Mouse (Mus musculus): Measurements from ENCODE around the gene Arfrp1.

Gene Arfrp1

DNA sequence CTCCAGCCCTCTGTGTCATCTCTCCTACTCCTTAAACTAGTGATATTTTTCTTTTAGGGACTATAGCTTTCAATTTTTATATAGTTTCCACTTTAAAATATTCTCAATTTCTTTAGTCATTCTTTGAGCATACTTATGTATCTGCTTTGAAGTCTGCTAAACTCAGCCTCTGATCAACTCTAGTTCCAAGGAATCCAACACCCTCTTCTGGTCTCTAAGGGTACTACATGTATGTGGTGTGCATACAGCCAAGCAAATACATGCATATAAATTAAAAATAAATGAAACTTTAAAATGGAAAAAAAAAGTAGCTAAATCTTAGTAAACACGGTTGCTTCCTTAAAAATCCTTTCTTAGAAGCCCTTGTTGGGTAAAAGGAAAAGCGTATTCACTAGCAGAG lies 10.6 kb upstream of the Arfrp1 start:
- DNase-seq: peak; percentile 20

DNA sequence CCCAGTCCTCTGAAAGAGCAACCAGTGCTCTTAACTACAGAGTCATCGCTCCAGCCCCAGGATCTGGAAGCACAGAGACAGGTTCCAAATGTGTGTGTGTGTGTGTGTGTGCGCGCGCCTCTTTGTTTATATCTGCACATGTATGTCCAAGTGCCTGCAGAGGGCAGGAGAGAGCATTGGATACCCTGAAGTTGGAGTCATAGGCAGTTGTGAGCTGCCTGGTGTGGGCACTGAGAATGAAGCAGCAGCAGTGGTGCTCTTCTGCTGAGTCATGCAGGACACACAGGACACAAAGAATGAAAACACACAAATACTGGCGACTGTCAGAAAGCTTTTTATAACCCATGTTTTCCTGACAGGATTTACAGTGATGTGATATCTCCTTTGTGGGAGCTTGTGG lies 4.8 kb upstream of the Arfrp1 start:
- DNase-seq: no peak

DNA sequence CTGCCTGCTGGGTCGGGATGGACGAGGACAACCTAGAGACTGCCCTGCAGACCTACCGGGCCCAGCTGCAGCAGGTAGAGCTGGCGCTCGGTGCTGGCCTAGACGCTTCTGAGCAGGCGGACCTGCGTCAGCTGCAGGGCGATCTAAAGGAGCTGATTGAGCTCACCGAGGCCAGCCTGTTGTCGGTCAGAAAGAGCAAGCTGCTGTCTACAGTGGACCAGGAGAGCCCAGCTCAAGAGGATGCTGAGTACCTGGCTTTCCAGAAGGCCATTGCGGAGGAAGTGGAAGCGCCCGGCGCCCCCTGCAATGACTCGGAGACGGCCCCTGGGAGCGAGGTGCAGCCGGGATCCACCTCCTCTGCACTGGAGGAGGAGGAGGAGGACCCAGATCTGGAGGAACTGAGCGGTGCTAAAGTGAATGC lies 461 bp upstream of the Arfrp1 start:
- no peak for DNase-seq

DNA sequence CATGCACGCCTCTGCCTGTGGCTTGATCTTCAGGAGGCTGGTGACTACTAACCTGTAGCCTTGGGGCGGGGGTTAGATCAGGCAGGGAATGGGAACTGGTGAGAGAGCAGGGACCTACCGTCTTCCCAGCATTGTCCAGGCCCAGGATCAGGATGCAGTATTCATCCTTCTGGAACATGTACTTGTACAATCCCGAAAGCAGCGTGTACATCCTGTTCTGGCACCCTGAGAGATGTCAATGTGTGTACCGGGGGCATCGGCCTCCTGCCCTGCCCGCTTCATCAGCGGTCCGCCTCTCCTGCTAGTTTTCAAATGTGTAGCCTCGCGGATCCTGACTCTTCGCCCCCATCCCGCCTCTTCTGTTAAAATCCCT lies 731 bp downstream of the Arfrp1 start:
- DNase-seq: no peak

DNA sequence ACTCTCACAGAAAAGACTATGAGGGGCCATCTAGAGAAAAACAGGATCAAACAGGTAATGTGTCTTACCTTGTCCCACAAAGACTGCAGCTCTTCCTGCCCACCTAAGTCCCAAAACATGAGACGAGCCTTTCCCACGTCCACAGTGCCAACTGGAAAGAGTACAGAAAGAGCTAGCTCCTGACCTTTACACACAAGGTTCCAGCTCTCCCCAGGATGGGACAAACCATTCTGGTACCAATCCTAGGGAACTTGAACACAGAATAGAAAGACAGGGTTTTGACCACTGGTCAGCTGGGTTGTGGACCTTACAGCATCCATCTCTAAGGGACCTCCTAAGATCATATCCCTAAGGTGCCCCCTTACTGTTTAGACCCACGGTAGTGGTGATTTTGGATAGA lies 1.3 kb downstream of the Arfrp1 start:
- no peak for DNase-seq

DNA sequence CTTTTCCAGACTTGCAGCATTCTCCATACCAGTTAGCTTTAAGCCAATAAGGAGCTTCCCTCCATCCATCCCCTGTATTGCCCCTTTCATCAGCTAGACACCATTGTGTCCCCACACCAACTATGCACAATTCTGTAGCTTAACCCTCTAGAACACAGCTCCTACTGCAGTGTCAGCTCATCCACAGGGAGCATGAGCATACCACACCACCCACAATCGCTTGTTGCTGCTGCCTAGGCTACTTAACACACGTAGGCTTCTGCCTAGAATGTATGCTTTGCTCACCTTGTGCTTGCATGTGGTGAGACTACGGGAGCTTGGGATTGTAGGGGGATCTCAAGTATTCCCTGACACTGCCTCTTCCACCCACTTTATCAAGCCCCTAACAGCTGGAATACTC lies 8.4 kb downstream of the Arfrp1 start:
- no peak for DNase-seq

DNA sequence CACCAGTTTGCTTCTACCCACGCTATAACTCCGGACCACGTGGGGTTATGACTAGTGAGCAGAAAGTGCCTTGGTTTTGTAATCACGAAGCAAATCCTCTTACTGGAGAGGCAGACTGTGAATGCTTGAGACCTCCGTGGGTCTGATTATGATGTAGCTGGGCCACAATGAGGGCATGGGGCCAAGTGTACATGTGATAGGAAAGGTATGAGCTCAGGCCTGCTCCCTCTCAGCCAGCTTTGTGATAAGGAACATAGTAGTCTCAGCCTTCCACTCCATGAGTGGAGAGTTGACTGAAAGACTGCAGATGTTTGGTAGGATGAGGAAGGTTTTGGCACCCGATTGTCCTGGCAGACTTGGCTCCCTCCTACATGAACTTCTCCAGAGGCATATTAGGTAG lies 22.4 kb downstream of the Arfrp1 start:
- DNase-seq: no peak

DNA sequence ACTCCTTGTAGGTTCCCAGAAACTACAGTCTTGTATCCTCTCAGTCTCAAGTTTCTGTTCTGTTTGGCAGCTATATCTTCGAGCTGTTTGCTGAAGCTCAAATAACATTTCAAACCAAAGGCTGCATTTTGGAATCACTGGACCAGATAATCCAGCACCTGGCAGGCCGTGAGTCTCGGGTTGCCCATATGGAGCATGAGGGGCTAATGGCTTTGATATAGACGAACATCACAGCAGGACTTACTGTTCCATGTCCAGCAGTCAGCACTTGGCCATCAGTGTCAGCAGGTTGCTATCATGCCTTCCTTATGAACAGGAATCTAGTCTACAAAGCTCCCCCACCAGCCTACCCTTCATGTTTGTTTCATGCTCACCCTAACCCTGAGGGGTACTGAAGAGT lies 24.8 kb downstream of the Arfrp1 start:
- no peak for DNase-seq

DNA sequence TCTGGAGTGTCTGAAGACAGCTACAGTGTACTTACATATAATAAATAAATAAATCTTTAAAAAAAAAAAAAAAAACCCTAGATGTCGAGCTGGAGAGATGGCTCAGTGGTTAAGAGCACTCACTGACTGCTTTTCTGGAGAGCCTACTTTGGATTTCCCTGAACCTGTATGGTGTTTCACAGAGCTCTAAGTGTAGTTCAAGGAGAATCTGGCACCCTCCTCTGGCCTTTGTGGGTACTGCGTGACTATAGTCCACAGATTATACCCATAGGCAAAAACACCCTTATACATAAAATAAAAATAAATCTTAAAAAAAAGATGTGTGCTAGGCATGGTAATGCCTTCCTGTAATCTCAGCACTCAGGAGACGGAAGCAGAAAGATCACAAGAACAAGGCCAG lies 31.2 kb downstream of the Arfrp1 start:
- peak; percentile 77 for DNase-seq

DNA sequence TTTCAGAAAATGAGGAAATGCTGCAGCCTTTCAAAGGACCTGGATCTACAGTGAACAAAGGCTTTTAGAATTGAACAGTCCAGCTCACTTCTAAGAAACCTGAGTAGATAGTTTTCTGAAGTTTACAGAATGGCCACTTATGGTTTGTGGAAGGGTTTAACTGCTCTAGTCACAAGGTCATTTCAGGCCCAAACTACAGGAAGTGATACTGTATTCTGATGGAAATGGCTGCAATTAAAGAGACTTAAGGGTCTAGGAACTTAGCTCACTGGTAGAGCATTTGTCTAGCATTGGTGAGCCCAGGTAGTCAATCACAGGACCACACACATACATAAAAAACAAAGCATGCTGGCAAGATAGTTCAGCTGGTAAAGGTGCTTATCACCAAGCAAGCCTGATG lies 32.7 kb downstream of the Arfrp1 start:
- no peak for DNase-seq

DNA sequence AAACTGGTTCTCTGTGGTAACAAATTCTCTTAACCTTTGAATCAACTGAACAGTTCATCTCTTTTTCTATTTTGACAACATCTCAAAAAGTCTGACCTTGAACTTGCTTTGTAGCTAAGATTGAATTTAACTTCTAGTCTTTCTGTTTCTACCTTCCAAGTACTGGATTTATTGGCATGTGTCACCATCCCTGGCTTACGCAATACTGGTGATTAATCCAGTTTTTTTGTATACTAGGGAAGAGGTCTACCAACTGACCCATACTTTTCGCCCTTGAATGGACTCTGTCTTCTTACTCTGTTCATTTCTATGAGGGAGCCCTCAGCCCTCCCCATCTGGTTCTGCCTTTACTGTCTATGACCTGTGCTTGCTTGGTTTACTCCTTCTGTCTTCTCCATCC lies 39.1 kb downstream of the Arfrp1 start:
- DNase-seq: no peak

DNA sequence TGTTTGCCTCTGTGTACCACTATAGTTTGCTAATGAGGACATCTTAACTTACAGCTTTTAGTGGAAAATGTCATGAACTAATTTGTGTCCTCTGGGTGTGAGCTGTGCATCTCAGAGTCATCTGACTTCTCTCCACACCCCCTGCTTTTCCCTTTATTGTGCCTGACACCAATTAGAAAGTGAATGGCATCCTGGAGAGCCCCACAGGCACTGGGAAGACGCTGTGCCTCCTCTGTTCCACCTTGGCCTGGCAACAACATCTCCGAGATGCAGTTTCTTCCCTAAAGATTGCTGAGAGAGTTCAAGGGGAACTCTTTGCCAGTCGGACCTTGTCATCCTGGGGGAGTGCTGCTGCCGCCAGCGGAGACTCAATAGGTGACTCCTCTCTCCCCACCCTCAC lies 43.1 kb downstream of the Arfrp1 start:
- DNase-seq: no peak

DNA sequence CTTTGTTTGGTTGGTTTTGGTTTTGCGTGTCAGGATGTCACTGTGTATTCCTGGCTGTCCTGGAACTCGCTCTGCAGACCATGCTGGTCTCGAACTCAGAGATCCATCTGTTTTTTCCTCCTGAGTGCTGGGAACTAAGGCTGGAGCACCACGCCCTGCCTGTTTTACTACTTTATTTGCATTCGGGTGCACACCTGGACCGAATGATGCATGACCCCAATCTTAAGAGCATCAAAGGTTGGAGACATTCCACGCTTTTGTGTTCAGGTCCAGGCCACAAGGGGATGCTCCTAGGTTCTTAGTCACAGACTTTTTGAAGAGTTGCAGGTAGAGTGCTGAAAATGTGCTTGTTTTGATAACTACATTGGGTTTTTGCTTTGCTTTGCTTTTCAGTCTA lies 45.1 kb downstream of the Arfrp1 start:
- no peak for DNase-seq

DNA sequence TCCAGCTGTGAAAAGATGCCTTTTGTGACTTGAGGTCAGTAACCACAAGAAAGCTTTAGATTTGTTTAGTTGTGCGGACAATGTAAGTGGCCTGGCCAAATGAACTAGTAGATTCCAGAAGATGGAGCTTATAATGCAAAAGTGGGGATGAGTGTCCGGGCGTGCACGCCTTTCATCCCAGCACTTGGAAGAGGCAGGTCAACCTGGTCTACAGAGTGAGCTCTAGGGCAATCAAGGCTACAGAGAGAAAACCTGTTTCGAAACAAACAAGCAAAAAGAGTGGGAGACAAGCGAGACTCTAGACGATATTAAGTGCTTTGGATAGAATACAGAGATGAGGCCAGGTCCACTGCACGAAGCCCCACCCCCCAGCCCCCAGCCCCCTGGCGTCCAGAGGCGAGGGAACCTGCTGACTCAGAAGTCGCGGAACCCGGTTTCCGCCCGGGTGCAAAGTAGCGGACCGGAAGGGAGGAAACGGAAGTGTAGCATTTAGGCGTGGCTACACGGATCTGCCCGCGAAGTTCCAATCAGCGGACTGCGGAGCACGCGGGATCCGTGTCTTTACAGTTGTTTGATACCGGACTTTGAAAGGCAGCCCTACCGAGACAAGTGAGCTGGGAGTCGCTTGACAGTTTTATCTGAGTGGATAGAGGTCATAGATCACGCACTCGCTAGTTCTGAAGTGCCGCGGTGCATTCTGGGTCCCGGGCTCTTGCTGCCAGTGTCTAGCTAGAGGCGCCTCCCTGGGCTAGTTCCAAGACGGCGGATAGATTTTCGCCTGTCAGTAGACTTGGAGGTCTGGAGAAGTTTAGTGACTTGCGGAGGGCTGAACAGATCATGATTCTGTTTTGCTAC lies 45.7 kb downstream of the Arfrp1 start, which contains the start of gene Rtel1:
Rtel1 (plus strand) TSS at position 492 of the 855 bp plus-strand sequence.
- DNase-seq: peak; percentile 83

DNA sequence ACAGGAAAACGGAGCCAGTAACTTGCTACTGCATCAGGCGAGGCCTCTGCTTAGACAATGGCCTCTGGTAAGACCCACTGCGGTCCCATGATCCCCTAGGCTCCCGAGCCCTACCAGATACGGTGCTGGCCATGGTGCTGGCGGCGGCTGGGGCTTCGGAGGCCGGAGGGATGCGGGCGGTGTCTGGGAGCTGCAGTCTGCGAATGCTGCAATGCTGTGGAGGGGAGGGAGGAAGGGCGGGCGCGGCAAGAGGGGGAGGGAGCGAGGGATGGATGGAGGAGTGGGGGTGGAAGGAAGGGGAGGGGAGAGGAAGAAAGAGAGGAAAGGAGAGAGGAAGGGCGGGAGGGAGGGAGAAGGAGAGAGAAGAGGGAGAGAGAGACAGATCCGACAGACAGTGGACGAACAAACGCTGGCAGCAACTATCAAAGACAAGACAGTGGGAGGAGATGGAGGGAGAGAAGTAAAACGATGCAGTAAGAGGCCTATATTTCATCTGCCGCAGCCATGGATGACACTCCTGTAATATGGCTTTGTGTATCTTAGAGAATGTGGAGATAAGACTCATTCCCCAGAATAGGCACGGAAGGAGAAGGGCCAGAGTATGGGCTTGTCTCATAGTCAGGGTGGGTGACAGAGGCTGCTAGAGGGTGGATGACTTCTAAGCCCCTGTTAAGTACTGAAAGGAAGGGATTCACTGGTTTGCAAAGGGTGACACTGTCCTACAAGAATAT lies 51.0 kb downstream of the Arfrp1 start, which contains the start of gene Stmn3:
Stmn3 (minus strand) TSS at position 421 of the 731 bp plus-strand sequence.
- peak; percentile 34 for DNase-seq

DNA sequence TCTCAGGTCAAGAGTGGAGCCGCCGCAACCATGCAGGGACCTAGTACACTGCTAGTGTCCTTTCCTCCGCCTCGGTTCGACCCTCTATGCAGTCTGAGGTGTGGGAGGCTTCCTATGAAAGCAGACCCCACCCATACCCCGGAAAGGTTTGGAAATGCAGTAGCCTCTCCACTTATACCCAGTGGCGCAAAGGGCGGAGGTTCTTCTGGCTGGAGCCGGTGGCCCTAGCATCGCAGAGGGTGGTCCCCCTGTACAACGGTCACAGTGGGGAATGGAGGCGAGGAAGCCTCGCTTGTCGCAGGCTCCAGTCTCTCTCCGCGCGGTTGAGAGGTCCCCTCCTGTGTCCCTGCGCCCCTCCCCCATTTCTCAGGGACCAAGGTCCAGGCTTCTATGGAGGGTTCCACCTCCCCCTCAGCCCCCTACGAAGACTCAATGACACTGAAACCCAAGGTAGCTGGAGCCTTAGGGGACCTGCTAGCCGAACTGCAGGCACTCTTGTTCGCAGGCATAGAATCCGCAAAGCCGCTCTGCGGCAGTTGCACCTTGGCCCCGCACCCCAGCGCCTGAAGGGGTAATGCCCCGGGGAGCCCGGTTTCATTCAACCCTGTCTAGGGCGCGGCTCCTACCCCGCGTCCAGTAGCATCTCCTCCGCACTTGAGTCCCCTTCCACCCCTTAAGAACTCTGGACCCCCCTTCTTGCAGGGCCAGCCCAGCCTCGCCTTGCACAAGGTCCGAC lies 51.7 kb downstream of the Arfrp1 start:
- no peak for DNase-seq

DNA sequence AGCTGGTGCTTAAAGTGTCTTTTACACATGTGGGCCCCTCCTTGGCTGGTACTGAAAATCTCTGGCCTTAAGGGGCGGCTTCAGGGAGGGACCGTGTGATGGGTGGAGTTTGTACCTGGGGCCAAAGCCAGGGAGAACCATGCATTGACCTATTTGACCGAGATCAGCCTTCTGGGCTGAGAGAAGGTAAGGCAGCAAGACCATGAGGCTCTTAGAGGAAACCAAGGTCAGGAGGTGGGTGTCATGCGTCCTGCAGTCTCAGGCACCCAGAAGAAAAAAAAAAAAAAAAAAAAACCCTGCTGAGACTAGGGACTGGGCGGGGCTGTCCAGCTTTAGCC lies 52.2 kb downstream of the Arfrp1 start:
- DNase-seq: no peak

DNA sequence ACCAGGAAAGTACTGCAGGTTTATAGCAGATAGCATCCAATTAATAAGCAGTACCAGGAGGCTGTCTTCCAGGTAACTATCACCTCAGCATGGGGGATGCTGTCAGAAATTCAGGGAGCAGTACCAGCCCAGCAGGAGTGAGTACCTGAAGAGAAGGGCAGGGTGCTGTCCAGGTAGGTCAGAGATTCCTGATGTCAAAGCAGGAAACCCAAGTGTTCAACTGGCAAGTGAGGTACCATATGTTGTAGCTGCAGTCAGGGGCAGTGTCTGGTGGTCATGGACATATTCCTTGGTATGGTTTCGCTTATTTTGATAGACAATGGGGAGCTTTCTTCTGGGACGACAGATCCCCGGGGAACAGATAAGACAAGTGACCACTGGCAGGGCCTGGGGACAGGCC lies 52.8 kb downstream of the Arfrp1 start:
- no peak for DNase-seq
